ENCODE assay signal across 18 mouse cellular contexts in genomic region chr11:98352272-98352990, GRCm38 (mm10). TPM values are rescaled to one million over a fixed set of nuclear protein-coding genes. Genes with fewer than 3 reads are reported as not detected.
"Had no signal": no experiment of that assay in that cellular context is flagged by ENCODE, and none has a peak within 500 bp of the region (broad histone marks: within the 10 kb centered on the region; RNA-seq: fewer than 3 reads in every experiment).

No protein-coding gene starts in this region.

- ATAC-seq: liver, postnatal 0 days; midbrain, embryonic 16.5 days had no signal

- DNase-seq: kidney, adult 8-10 months; kidney, postnatal 36 days; layer of hippocampus, adult 9-11 months; layer of hippocampus, postnatal 36 days; liver, embryonic 13.5 days; liver, postnatal 0 days; retina, postnatal 1 day; right cerebral cortex, postnatal 4 days; thymus, adult 18-20 months; thymus, postnatal 25 days had no signal

- H3K36me3 ChIP-seq: limb, embryonic 15.5 days; liver, embryonic 13.5 days; midbrain, embryonic 10.5 days; neural tube, embryonic 13.5 days had no signal

- H3K4me2 ChIP-seq: limb, embryonic 15.5 days; liver, embryonic 13.5 days; neural tube, embryonic 13.5 days had no signal

- H3K4me3 ChIP-seq: limb, embryonic 15.5 days; liver, embryonic 13.5 days; midbrain, embryonic 10.5 days; neural tube, embryonic 13.5 days had no signal

- H3K9ac ChIP-seq: limb, embryonic 15.5 days; liver, embryonic 13.5 days; liver, postnatal 0 days; neural tube, embryonic 13.5 days had no signal

- H3K27ac ChIP-seq: kidney, postnatal 0 days; limb, embryonic 15.5 days; liver, embryonic 13.5 days; midbrain, embryonic 10.5 days; neural tube, embryonic 13.5 days had no signal

- H3K9me3 ChIP-seq: limb, embryonic 15.5 days; liver, embryonic 13.5 days; midbrain, embryonic 10.5 days; neural tube, embryonic 13.5 days had no signal

RNA-seq across cellular contexts. Expression of gene Ppp1r1b, which starts 4.2 kb away (rescaled TPM):
- total RNA-seq: megakaryocyte, adult 5-6 weeks had no signal

RNA-seq across cellular contexts. Expression of gene Neurod2, which starts 23.0 kb away (rescaled TPM):
- total RNA-seq: megakaryocyte, adult 5-6 weeks had no signal
- polyA plus RNA-seq: kidney, postnatal 0 days; limb, embryonic 11.5 days; limb, embryonic 15.5 days; liver, embryonic 13.5 days; liver, postnatal 0 days; urinary bladder, adult 2 months had no signal

RNA-seq across cellular contexts. Expression of gene Tcap, which starts 31.2 kb away (rescaled TPM):
- total RNA-seq: megakaryocyte, adult 5-6 weeks had no signal
- polyA plus RNA-seq: midbrain, embryonic 10.5 days; midbrain, embryonic 16.5 days had no signal

RNA-seq across cellular contexts. Expression of gene Pnmt, which starts 33.8 kb away (rescaled TPM):
- total RNA-seq: layer of hippocampus, postnatal 36 days; megakaryocyte, adult 5-6 weeks had no signal
- polyA plus RNA-seq: liver, embryonic 13.5 days; liver, postnatal 0 days; midbrain, embryonic 10.5 days; urinary bladder, adult 2 months had no signal
